Mouse (Mus musculus) lung, adult 2 months (tissue): ENCODE results near the gene Fzd4. TPM values are rescaled to one million over a fixed set of nuclear protein-coding genes. Genes with fewer than 3 reads are reported as not detected.

Source experiments
- DNase-seq: peaks from one replicate; pipeline ENCODE4 v3.0.0; 2022
- H3K4me1 ChIP-seq: fragments of 200-500 bp; 2 replicates; pipeline ENCODE4 v1.6.1; 2011; ENCODE audit warnings: low read length; ENCODE audit not compliant: control insufficient read depth, insufficient read depth
- H3K4me3 ChIP-seq: fragments of 200-500 bp; replicated peaks from 2 replicates; pipeline ENCODE3; 2011; ENCODE audit warnings: low read depth, mild to moderate bottlenecking, control low read depth, low read length; ENCODE audit errors: extremely low read depth
- CTCF ChIP-seq: fragments of 200-500 bp; IDR thresholded peaks from 2 replicates; pipeline ENCODE4 v1.5.1; 2011; ENCODE audit warnings: mild to moderate bottlenecking, low read length, control low read depth; ENCODE audit not compliant: insufficient read depth
- POLR2A ChIP-seq: fragments of 200-500 bp; IDR thresholded peaks from 2 replicates; pipeline ENCODE4 v1.6.1; 2011; ENCODE audit warnings: low read depth, mild to moderate bottlenecking, control low read depth, low read length, borderline replicate concordance; ENCODE audit errors: extremely low read depth
- WGBS: fragments of 180-500 bp; shearing (Covaris S2); methylation state at CpG from one replicate; pipeline ENCODE4 v1.1.7; 2018; 5-methylcytosine and 5-hydroxymethylcytosine counted together
- polyA plus RNA-seq: library from polyadenylated mRNA; depleted of rRNA; stranded (reverse); fragments of >200 nt; gene quantifications from 2 replicates; pipeline ENCODE4 v1.2.3, GENCODE M21; 2012; rRNA removed

The Fzd4 gene
- 27.8 and 34.5 TPM in 2 replicates for polyA plus RNA-seq

- H3K4me1 ChIP-seq: peaks cover 11% of the 10 kb centered on the region
- peak; percentile 90 for DNase-seq
- peak within 1 kb of the TSS; percentile 89 for H3K4me3 ChIP-seq
- TF ChIP-seq POLR2A: peak; percentile 87
- TF ChIP-seq CTCF: no peak
- under 1% methylated on average over 60 of the region's 62 CpGs for WGBS
Observed at GRCm38 (mm10) chr7:89404081-89404733, at the start of gene Fzd4, which contains the start of gene Tmem135. Gene Fzd4, plus strand, starts transcription at chr7:89404355. Gene Tmem135, minus strand, starts transcription at chr7:89404222.

GRCm38 (mm10) chr7:89355519-89356255 lies 48.5 kb upstream of the Fzd4 start:
- no peak for DNase-seq
- 68% methylated on average over 8 of the region's 8 CpGs for WGBS

GRCm38 (mm10) chr7:89356307-89356706 lies 47.8 kb upstream of the Fzd4 start:
- no peak for DNase-seq
- WGBS: 62% methylated on average over 4 of the region's 4 CpGs
- Histone ChIP-seq H3K4me3 (no peak overlapping the region), H3K4me1 (no peaks in the 10 kb centered on the region)
- TF ChIP-seq CTCF (no peak), POLR2A (no peak)

More at GRCm38 (mm10) chr7:89355519-89356255, 48.5 kb upstream of the Fzd4 start:
- Histone ChIP-seq H3K4me3 (no peak overlapping the region), H3K4me1 (no peaks in the 10 kb centered on the region)
- TF ChIP-seq CTCF (no peak), POLR2A (no peak)

GRCm38 (mm10) chr7:89363975-89364374 lies 40.2 kb upstream of the Fzd4 start:
- Histone ChIP-seq H3K4me3 (no peak overlapping the region), H3K4me1 (peaks cover 3% of the 10 kb centered on the region; the same call in 1 of the 2 replicates)
- DNase-seq: no peak
- TF ChIP-seq POLR2A (no peak), CTCF (no peak)
- 85% methylated on average over 5 of the region's 5 CpGs for WGBS

- Histone ChIP-seq H3K4me1 (peaks cover 3% of the 10 kb centered on the region; the same call in 1 of the 2 replicates), H3K4me3 (no peak overlapping the region)
- TF ChIP-seq POLR2A (no peak), CTCF (no peak)
- 64% methylated on average over 10 of the region's 10 CpGs for WGBS
- DNase-seq: no peak
Observed at GRCm38 (mm10) chr7:89365135-89365880, 38.8 kb upstream of the Fzd4 start.

- Histone ChIP-seq H3K4me1 (peaks cover 3% of the 10 kb centered on the region; the same call in 1 of the 2 replicates), H3K4me3 (no peak overlapping the region)
- DNase-seq: no peak
- TF ChIP-seq POLR2A (no peak), CTCF (no peak)
- WGBS: 34% methylated on average over 3 of the region's 3 CpGs
Observed at GRCm38 (mm10) chr7:89367643-89368042, 36.5 kb upstream of the Fzd4 start.

GRCm38 (mm10) chr7:89370086-89370485 lies 34.1 kb upstream of the Fzd4 start:
- no peak overlapping the region for H3K4me3 ChIP-seq
- TF ChIP-seq POLR2A (no peak), CTCF (no peak)

GRCm38 (mm10) chr7:89370917-89371316 lies 33.2 kb upstream of the Fzd4 start:
- H3K4me1 ChIP-seq: peaks cover 3% of the 10 kb centered on the region; the same call in 1 of the 2 replicates
- WGBS: 4% methylated on average over 1 of the region's 1 CpGs
- DNase-seq: no peak
- H3K4me3 ChIP-seq: no peak overlapping the region
- TF ChIP-seq POLR2A: no peak
- peak; percentile 55 for TF ChIP-seq CTCF

More at GRCm38 (mm10) chr7:89370086-89370485, 34.1 kb upstream of the Fzd4 start:
- peaks cover 3% of the 10 kb centered on the region; the same call in 1 of the 2 replicates for H3K4me1 ChIP-seq
- no peak for DNase-seq
- 92% methylated on average over 1 of the region's 1 CpGs for WGBS

GRCm38 (mm10) chr7:89371623-89372295 lies 32.4 kb upstream of the Fzd4 start:
- Histone ChIP-seq H3K4me1 (peaks cover 3% of the 10 kb centered on the region; the same call in 1 of the 2 replicates), H3K4me3 (no peak overlapping the region)
- 46% methylated on average over 6 of the region's 6 CpGs for WGBS
- no peak for DNase-seq
- TF ChIP-seq POLR2A (no peak), CTCF (no peak)
